Mouse (Mus musculus): Measurements from ENCODE around the gene Pygo1. TPM values are rescaled to one million over a fixed set of nuclear protein-coding genes. Genes with fewer than 3 reads are reported as not detected.

Gene Pygo1
- 4.3 and 5.2 TPM in 2 replicates for polyA plus RNA-seq (2015; fragmentation: Nextera tagmentation; extraction: Ambion mirVana)

DNA sequence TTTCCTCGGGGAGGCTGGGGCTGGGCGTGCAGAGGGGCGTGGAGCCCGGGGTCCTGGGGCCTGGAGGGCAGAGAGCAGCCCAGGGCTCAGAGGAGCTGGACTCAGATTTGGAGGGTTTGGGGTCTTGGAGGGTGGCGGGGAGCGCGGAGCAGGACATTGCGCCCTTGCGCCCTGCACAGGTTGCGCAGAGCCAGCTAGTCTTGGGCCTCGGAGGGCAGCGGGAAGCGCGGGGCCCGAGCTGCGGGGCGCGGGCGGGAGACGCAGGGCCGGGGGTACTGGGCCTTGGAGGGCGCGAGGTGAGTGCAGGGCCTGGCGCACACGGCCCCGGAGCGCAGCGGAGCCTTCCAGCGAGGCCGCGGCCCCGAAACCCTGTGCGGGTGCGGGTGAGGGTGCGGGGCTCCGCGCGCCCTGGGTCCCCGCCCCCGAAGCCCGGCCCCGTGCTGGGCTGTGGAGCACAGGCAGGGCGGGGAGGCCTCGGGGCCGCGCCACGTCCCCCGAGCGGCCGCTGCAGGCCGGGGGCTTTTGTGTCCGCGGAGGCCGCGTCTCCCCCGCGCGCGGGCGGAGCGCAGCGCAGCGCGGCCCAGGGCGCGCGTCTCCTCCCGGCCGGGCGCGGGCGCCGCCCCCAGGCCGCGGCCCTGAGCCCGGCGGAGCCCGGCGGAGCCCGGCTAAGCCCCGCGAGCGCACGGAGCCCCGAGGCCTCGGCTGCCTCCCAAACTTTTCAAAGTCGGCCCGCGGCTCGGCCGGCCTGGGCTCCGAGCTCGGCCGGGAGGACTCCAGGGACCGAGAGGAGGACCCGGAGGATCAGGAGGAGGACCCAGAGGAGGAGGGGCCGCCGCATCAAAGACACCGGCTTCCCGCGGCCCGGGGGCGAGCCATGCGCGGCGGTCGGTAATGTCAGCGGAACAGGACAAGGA, at the start of gene Pygo1:
TSS of gene Pygo1 (plus strand) at position 625 of the 914 bp plus-strand sequence.
- under 1% methylated on average over 70 of the region's 108 CpGs for WGBS
- peaks cover 9% of the 10 kb centered on the region for H3K4me1 ChIP-seq (ENCODE audit: insufficient read depth, low read length)
- peak within 1 kb of the TSS; percentile 83 for H3K27ac ChIP-seq (ENCODE audit: low read length)

DNA sequence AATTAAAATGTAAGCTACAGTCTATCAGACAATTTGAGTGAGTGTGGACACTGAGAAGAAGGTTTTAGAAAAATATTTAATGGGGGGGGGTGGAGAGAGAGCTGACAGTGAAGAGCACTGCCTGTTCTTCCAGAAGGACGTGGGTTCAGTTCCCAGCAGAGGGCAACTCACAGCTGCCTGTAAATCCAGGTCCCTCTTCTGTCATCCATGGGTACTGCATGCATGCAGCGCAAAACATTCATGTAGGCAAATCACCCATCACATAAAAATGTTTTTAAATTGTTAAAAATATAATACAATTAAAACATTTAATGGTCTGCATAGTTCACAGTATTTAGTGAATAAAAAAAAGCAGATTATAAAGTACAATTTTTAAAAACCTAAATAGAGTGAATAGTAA, 49.6 kb upstream of the Pygo1 start:
- no peaks in the 10 kb centered on the region for H3K9me3 ChIP-seq (ENCODE audit: low read length)
- ATAC-seq (ENCODE audit: low FRiP score, low TSS enrichment), result no peak
- 89% methylated on average over 2 of the region's 2 CpGs for WGBS
- H3K27me3 ChIP-seq (ENCODE audit: insufficient read depth, low read length), result no peaks in the 10 kb centered on the region
- no peak overlapping the region for H3K4me3 ChIP-seq (ENCODE audit: low read length)
- no peak overlapping the region for H3K9ac ChIP-seq (replicated peaks; ENCODE audit: low read length)
- peaks cover 52% of the 10 kb centered on the region for H3K4me1 ChIP-seq (ENCODE audit: insufficient read depth, low read length)
- H3K36me3 ChIP-seq (ENCODE audit: insufficient read depth, low read length), result no peaks in the 10 kb centered on the region
- H3K27ac ChIP-seq (ENCODE audit: low read length), result no peak overlapping the region
- H3K4me2 ChIP-seq (replicated peaks; ENCODE audit: low read depth, low read length), result no peak overlapping the region

More for the DNA sequence above, at the start of gene Pygo1:
- no peaks in the 10 kb centered on the region for H3K27me3 ChIP-seq (ENCODE audit: insufficient read depth, low read length)
- H3K4me3 ChIP-seq (ENCODE audit: low read length), result peak within 1 kb of the TSS; percentile 75
- peak within 1 kb of the TSS; percentile 91 for H3K4me2 ChIP-seq (replicated peaks; ENCODE audit: low read depth, low read length)
- H3K9me3 ChIP-seq (ENCODE audit: low read length), result no peaks in the 10 kb centered on the region
- peak; percentile 87 for ATAC-seq (ENCODE audit: low FRiP score, low TSS enrichment)
- H3K36me3 ChIP-seq (ENCODE audit: insufficient read depth, low read length), result no peaks in the 10 kb centered on the region
- H3K9ac ChIP-seq (replicated peaks; ENCODE audit: low read length), result peak within 1 kb of the TSS; percentile 92

DNA sequence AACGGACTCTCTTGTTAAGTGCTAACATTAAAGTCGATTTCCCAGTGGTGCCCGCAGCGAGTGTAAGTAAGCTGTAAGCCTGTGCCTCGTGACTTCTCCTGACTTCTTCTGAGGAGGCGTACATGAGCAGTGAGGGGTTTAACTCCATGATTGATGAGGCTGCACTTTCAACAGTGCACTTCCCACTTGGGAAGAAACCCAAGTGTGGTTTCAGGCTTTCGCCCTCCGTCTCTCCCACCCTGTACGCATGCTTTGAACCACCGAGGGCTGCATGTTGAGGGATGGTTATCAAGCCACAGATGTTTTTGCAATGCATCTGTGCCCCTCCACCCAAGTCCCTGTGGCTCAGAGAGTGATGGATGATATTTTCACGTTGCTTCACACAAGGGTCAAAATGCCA, 47.5 kb upstream of the Pygo1 start:
- Histone ChIP-seq H3K4me3 (ENCODE audit: low read length) (no peak overlapping the region), H3K4me1 (ENCODE audit: insufficient read depth, low read length) (peaks cover 46% of the 10 kb centered on the region), H3K4me2 (replicated peaks; ENCODE audit: low read depth, low read length) (peak overlapping the region; percentile 26; the same call in 1 of the 2 replicates), H3K36me3 (ENCODE audit: insufficient read depth, low read length) (no peaks in the 10 kb centered on the region), H3K27ac (ENCODE audit: low read length) (no peak overlapping the region; the same call in 1 of the 2 replicates), H3K27me3 (ENCODE audit: insufficient read depth, low read length) (no peaks in the 10 kb centered on the region), H3K9ac (replicated peaks; ENCODE audit: low read length) (no peak overlapping the region), H3K9me3 (ENCODE audit: low read length) (no peaks in the 10 kb centered on the region)
- WGBS, result 5% methylated on average over 11 of the region's 11 CpGs
- ATAC-seq (ENCODE audit: low FRiP score, low TSS enrichment), result peak; percentile 62; the same call in 1 of the 2 replicates

DNA sequence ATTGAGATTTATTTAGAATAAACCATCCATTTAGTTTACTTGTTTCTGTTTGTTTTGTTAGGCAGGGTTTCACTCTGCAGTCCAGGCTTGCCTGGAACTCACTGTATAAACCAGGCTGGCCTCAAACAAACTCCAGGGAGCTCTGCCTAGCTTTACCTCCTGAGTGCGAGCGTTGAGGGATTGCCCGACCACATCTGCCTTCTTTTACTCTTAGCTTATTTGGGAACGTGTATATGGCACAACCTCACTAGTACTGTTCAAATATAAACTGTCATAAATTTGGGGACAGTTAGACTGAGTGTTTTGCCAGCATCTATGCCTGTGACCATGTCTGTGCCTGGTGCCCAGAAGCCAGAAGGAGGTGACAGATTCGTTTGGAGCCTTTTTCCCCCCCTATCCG, 46.8 kb upstream of the Pygo1 start:
- Histone ChIP-seq H3K27ac (ENCODE audit: low read length) (no peak overlapping the region), H3K4me2 (replicated peaks; ENCODE audit: low read depth, low read length) (no peak overlapping the region), H3K27me3 (ENCODE audit: insufficient read depth, low read length) (no peaks in the 10 kb centered on the region), H3K4me1 (ENCODE audit: insufficient read depth, low read length) (peaks cover 51% of the 10 kb centered on the region), H3K36me3 (ENCODE audit: insufficient read depth, low read length) (no peaks in the 10 kb centered on the region), H3K9me3 (ENCODE audit: low read length) (no peaks in the 10 kb centered on the region), H3K4me3 (ENCODE audit: low read length) (no peak overlapping the region), H3K9ac (replicated peaks; ENCODE audit: low read length) (no peak overlapping the region)
- WGBS, result 40% methylated on average over 6 of the region's 6 CpGs
- no peak for ATAC-seq (ENCODE audit: low FRiP score, low TSS enrichment)

DNA sequence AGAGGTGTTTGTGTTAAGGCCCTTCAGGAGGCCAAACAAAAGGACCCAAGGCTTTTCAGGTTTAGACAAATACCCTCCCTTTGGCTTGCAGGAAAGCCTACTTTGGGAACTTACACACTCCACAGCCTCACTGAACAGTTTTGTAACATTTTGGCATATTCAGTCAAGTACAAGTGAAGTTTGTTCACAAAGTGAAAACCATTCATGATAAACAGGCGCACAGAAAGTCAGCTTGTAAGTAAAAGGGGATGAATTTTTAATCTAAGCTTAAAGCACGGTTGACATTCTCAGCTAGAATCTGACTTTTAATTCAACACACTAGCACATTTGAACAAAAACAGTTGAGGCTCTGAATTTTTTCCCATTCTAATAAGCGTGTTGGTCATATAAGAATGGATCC, 45.8 kb upstream of the Pygo1 start:
- WGBS, result 80% methylated on average over 3 of the region's 3 CpGs
- Histone ChIP-seq H3K36me3 (ENCODE audit: insufficient read depth, low read length) (no peaks in the 10 kb centered on the region), H3K4me1 (ENCODE audit: insufficient read depth, low read length) (peaks cover 53% of the 10 kb centered on the region), H3K4me2 (replicated peaks; ENCODE audit: low read depth, low read length) (no peak overlapping the region), H3K27me3 (ENCODE audit: insufficient read depth, low read length) (no peaks in the 10 kb centered on the region), H3K9me3 (ENCODE audit: low read length) (no peaks in the 10 kb centered on the region), H3K4me3 (ENCODE audit: low read length) (no peak overlapping the region), H3K27ac (ENCODE audit: low read length) (no peak overlapping the region), H3K9ac (replicated peaks; ENCODE audit: low read length) (no peak overlapping the region)
- no peak for ATAC-seq (ENCODE audit: low FRiP score, low TSS enrichment)

DNA sequence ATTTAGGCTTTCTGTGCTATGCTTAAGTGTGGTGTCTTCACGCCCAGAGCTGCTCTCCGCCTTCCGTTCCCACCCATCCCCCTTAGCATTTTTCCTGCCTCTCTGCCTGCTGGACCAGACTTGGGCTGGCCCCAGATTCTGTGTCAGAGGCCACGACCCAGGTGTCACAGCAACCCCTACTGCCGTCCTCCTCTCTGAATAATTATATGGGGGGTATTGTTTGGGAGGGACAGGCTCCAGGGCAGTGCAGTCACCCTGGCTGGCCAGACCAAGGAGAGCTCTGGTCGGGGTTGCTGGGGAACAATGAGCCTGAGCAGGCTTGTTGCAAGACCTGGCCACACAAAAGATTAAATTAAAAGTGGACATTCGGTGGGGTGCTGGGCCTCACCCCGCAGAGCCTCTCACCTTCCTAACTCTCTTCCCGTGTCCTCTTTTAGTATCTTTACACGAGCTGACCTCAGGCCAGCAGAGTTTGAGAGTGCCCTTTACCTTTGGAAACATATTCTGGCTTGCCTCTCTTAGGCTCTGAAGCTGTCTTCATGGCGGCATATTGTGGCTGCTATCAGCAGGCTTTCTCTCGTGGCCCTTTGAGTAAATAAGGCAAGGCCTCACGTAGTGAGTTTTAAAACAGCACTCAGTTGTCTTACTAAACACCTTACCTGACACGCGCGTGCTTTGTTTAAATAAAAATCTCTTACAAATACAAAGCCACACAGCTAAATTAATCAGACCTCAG, 45.1 kb upstream of the Pygo1 start:
- H3K4me1 ChIP-seq (ENCODE audit: insufficient read depth, low read length), result peaks cover 53% of the 10 kb centered on the region
- no peaks in the 10 kb centered on the region for H3K36me3 ChIP-seq (ENCODE audit: insufficient read depth, low read length)
- ATAC-seq (ENCODE audit: low FRiP score, low TSS enrichment), result peak; percentile 40; the same call in 1 of the 2 replicates
- 30% methylated on average over 16 of the region's 16 CpGs for WGBS
- H3K9me3 ChIP-seq (ENCODE audit: low read length), result no peaks in the 10 kb centered on the region
- peak overlapping the region; percentile 66 for H3K27ac ChIP-seq (ENCODE audit: low read length)
- no peaks in the 10 kb centered on the region for H3K27me3 ChIP-seq (ENCODE audit: insufficient read depth, low read length)
- no peak overlapping the region for H3K4me3 ChIP-seq (ENCODE audit: low read length)
- no peak overlapping the region for H3K4me2 ChIP-seq (replicated peaks; ENCODE audit: low read depth, low read length)
- H3K9ac ChIP-seq (replicated peaks; ENCODE audit: low read length), result peak overlapping the region; percentile 22; the same call in 1 of the 2 replicates

DNA sequence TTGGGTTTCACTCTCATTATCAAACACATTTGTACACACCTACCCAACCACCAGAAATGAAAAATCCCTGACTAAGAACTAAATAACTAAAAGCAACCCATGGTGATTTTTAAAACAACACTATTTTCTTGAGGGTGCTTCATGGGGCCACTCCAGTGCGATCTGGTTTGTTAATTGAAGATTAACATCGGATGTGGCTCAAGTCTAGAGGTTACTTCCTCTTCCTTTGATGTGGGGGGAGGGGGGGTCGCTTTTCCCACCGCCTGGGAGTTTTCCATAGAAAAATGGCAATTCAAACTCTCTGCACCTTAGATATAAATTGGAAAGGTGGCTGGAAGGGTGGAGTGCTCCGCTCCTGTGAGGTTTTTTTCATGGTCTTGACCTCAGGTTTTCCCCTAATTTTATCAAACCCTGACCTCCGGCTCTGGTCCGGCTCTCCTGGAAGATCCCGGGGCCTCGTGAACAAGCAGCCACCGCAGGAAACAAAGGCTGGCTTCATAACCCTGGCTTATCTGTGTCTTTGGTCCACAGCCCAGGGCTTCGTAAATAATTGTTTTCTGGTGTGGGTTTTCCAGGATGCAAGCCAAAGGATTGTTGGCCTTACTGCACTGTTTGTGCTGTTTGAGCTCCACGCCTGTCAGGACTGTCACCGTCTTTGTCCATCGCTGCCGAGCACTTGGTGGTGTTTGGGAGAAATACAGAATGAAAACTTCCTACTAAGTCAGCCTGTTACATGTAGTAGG, 44.2 kb upstream of the Pygo1 start:
- peak overlapping the region; percentile 17; the same call in 1 of the 2 replicates for H3K4me2 ChIP-seq (replicated peaks; ENCODE audit: low read depth, low read length)
- peak; percentile 33; the same call in 1 of the 2 replicates for ATAC-seq (ENCODE audit: low FRiP score, low TSS enrichment)

DNA sequence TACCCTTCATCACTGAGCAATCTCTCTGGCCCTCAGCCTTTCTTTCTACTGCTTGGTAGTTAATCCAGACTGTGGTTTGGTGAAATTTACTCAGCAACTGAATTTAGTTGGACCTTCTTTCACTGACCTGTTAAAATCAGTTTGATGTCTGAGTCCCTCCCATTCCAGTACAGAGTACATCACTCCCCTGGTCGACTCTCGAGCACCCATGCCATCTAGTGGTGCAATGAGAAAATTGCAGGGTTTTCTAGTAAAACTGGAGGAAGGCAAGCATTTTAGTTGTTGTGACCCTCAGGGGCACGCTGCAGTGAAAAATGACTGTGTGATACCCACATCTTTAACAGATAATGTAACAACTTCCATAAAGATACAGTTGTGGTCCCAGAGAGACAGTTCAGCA, 41.5 kb upstream of the Pygo1 start:
- H3K4me1 ChIP-seq (ENCODE audit: insufficient read depth, low read length), result peaks cover 35% of the 10 kb centered on the region
- no peaks in the 10 kb centered on the region for H3K36me3 ChIP-seq (ENCODE audit: insufficient read depth, low read length)
- no peaks in the 10 kb centered on the region for H3K27me3 ChIP-seq (ENCODE audit: insufficient read depth, low read length)
- H3K4me2 ChIP-seq (replicated peaks; ENCODE audit: low read depth, low read length), result no peak overlapping the region
- 0 out of 2 replicates have a peak, but pooled peaks have one; percentile 29 for ATAC-seq (ENCODE audit: low FRiP score, low TSS enrichment)
- WGBS, result 10% methylated on average over 3 of the region's 3 CpGs
- H3K4me3 ChIP-seq (ENCODE audit: low read length), result no peak overlapping the region
- no peak overlapping the region for H3K9ac ChIP-seq (replicated peaks; ENCODE audit: low read length)
- no peak overlapping the region for H3K27ac ChIP-seq (ENCODE audit: low read length)
- H3K9me3 ChIP-seq (ENCODE audit: low read length), result no peaks in the 10 kb centered on the region

More for the DNA sequence above, 44.2 kb upstream of the Pygo1 start:
- H3K4me1 ChIP-seq (ENCODE audit: insufficient read depth, low read length), result peaks cover 53% of the 10 kb centered on the region
- 24% methylated on average over 15 of the region's 15 CpGs for WGBS
- H3K36me3 ChIP-seq (ENCODE audit: insufficient read depth, low read length), result no peaks in the 10 kb centered on the region
- H3K27ac ChIP-seq (ENCODE audit: low read length), result peak overlapping the region; percentile 66
- H3K4me3 ChIP-seq (ENCODE audit: low read length), result no peak overlapping the region
- no peaks in the 10 kb centered on the region for H3K9me3 ChIP-seq (ENCODE audit: low read length)
- no peaks in the 10 kb centered on the region for H3K27me3 ChIP-seq (ENCODE audit: insufficient read depth, low read length)
- no peak overlapping the region for H3K9ac ChIP-seq (replicated peaks; ENCODE audit: low read length)

DNA sequence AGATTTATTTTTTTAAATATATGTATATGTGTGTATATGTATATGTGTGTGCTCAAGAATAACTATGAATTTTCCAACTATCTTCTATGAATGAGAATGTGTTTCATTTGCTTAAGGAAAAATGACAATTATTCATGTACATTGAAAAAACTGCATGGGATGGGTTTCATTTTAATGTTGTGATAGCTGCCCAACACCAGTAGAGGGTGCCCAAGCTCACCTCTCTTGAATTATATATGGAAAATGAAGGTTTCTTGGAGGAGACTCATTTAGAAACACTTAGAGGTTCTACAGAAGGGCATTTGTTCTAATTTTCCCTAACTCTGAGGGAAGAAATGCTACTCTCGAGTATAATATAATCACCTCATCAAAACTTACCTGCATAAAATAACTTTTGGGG, 35.7 kb upstream of the Pygo1 start:
- H3K9ac ChIP-seq (replicated peaks; ENCODE audit: low read length), result no peak overlapping the region
- H3K36me3 ChIP-seq (ENCODE audit: insufficient read depth, low read length), result peaks cover 4% of the 10 kb centered on the region
- 82% methylated on average over 1 of the region's 1 CpGs for WGBS
- no peaks in the 10 kb centered on the region for H3K27me3 ChIP-seq (ENCODE audit: insufficient read depth, low read length)
- H3K27ac ChIP-seq (ENCODE audit: low read length), result no peak overlapping the region
- H3K4me3 ChIP-seq (ENCODE audit: low read length), result no peak overlapping the region
- peaks cover 3% of the 10 kb centered on the region; the same call in 1 of the 2 replicates for H3K9me3 ChIP-seq (ENCODE audit: low read length)
- ATAC-seq (ENCODE audit: low FRiP score, low TSS enrichment), result no peak
- no peaks in the 10 kb centered on the region for H3K4me1 ChIP-seq (ENCODE audit: insufficient read depth, low read length)
- H3K4me2 ChIP-seq (replicated peaks; ENCODE audit: low read depth, low read length), result no peak overlapping the region

Data from kidney, embryonic 16.5 days (tissue).